Mouse (Mus musculus): ENCODE measurements at regions not wholly inside any gene's neighbourhood (a gene's known extent, or its start where the extent isn't known, plus 50 kb on each side); places are given as distances from the start of the nearest gene placed in this dataset.
A peak's percentile ranks its signal among the peaks of the same experiment; 100 is the strongest.

- intact Hi-C loops (cut with DNase I): loop anchor here (5.0 to 10.0 kb wide), 3 partner anchors 276 to 464 kb away; no protein-coding TSS in a partner anchor
- DNase-seq (ENCODE audit: extremely low spot score in 1 of 2, low spot score in 2 of 2): no peak
Observed at GRCm38 (mm10) chr2:75608482-75608881, 50.6 kb upstream of the Hnrnpa3 start.

GRCm38 (mm10) chr2:75609150-75609946 lies 49.7 kb upstream of the Hnrnpa3 start:
- intact Hi-C loops (cut with DNase I): loop anchor here (5.0 to 10.0 kb wide), 3 partner anchors 275 to 463 kb away; no protein-coding TSS in a partner anchor
- peak in 1 of 2 experiments; percentile 37 for DNase-seq (ENCODE audit: extremely low spot score in 1 of 2, low spot score in 2 of 2)
